Mouse (Mus musculus) midbrain, postnatal 0 days (tissue): ENCODE results near the gene Abl1. TPM values are rescaled to one million over a fixed set of nuclear protein-coding genes. Genes with fewer than 3 reads are reported as not detected.

Experiments used
- ATAC-seq: fragments of 200-750 bp; cut with Nextera tagmentation; 2 replicates; pipeline ENCODE4 v1.8.0; 2017; ENCODE audit warnings: moderate number of reproducible peaks, mild to moderate bottlenecking, moderate TSS enrichment, moderate library complexity; ENCODE audit not compliant: low FRiP score
- DNase-seq: peaks from one replicate; pipeline ENCODE4 v3.0.0-alpha.2; 2015; ENCODE audit warnings: low spot score
- H3K27ac ChIP-seq: fragments of 300-500 bp; sonication (generic); 2 replicates; pipeline ENCODE4 v1.5.1; 2014; ENCODE audit warnings: low read depth, mild to moderate bottlenecking, low read length, mixed read lengths
- H3K27me3 ChIP-seq: fragments of 300-500 bp; sonication (generic); 2 replicates; pipeline ENCODE4 v1.6.1; 2014; ENCODE audit warnings: low read length, control low read depth, mixed read lengths; ENCODE audit not compliant: insufficient read depth
- H3K36me3 ChIP-seq: fragments of 300-500 bp; sonication (generic); 2 replicates; pipeline ENCODE4 v1.6.1; 2014; ENCODE audit warnings: low read length, control low read depth, mixed read lengths; ENCODE audit not compliant: insufficient read depth
- H3K4me1 ChIP-seq: fragments of 300-500 bp; sonication (generic); 2 replicates; pipeline ENCODE4 v1.6.1; 2014; ENCODE audit warnings: mild to moderate bottlenecking, control low read depth, antibody characterized with exemption, low read length, mixed read lengths; ENCODE audit not compliant: insufficient read depth
- H3K4me2 ChIP-seq: fragments of 300-500 bp; sonication (generic); 2 replicates; pipeline ENCODE4 v1.6.1; 2014; ENCODE audit warnings: low read depth, mild to moderate bottlenecking, low read length, mixed read lengths; ENCODE audit not compliant: poor library complexity, severe bottlenecking
- H3K4me3 ChIP-seq: fragments of 300-500 bp; sonication (generic); 2 replicates; pipeline ENCODE4 v1.5.1; 2014; ENCODE audit warnings: low read depth, mild to moderate bottlenecking, low read length, moderate library complexity
- H3K9ac ChIP-seq: fragments of 300-500 bp; sonication (generic); replicated peaks from 2 replicates; pipeline ENCODE4 v1.6.1; 2014; ENCODE audit warnings: mild to moderate bottlenecking, low read length, moderate library complexity, mixed read lengths; ENCODE audit not compliant: poor library complexity, severe bottlenecking
- H3K9me3 ChIP-seq: fragments of 300-500 bp; sonication (generic); 2 replicates; pipeline ENCODE4 v1.6.1; 2016; ENCODE audit warnings: low read length, control low read depth
- CTCF ChIP-seq: IDR thresholded peaks from 2 replicates; pipeline ENCODE4 v1.5.1; 2016; ENCODE audit warnings: antibody characterized with exemption, mild to moderate bottlenecking
- WGBS: fragments of 180-500 bp; shearing (Covaris S2); extraction: QIAGEN DNeasy Blood & Tissue Kit; methylation state at CpG from one replicate; pipeline ENCODE4 v1.1.7; 2014; 5-methylcytosine and 5-hydroxymethylcytosine counted together
- polyA plus RNA-seq: library from polyadenylated mRNA; unstranded; fragments of >200 nt; fragmentation: Nextera tagmentation; extraction: Ambion mirVana; gene quantifications from 2 replicates; pipeline ENCODE4 v1.2.1, GENCODE M21; 2015
- total RNA-seq: library from RNA; depleted of rRNA; stranded (reverse); fragments of >200 nt; gene quantifications from 2 replicates; pipeline ENCODE4 v1.2.3, GENCODE M21; 2014

Abl1 gene
- total and polyA plus RNA-seq, 2 experiments from 2014 or later, result 13.1 to 50.1 TPM

DNA sequence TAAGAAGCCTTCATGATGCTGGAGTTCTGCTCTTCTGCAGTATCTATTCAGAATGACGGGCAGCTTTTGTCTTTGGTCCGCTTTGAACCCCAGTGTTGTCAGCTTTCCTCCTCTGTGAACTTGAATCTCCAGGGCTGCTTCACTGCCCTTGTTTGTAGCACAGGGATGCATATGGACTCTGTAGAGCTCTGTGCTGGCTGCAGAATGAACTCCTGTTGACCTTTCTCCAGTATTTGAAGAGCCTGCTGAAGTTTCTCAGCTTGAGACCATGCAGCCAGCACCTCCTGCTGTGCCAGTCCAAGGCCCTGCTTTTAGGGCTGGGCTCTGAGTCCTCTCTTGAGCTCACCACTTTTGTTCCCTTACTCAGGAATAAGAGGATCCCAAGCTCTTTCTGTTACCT is 74.7 kb downstream of the Abl1 start:
- WGBS, result 8% methylated on average over 2 of the region's 2 CpGs
- no peak overlapping the region for H3K4me2 ChIP-seq

DNA sequence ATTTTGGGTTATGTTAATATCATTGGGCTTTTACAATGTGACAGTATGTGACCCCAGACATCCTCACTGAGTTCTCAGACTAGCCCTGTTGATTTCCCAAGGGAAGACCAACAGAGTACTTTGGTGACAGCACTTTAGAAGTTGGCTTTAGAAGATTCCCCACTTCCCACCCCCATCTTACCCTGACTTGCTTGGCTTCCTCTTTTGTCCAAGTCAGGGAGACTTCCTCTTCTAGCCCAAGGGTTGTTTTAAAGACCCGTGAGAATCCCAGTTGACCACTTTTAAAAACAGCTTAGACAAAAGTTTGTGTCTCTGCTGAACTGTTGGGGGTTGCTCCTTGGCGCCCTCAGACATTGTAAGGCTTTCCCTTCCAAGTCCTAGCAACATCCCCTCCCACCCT is 75.1 kb downstream of the Abl1 start:
- Histone ChIP-seq H3K9me3 (no peaks in the 10 kb centered on the region), H3K4me1 (peaks cover 13% of the 10 kb centered on the region), H3K9ac (no peak overlapping the region), H3K27me3 (no peaks in the 10 kb centered on the region), H3K4me3 (no peak overlapping the region), H3K27ac (no peak overlapping the region), H3K4me2 (no peak overlapping the region), H3K36me3 (no peaks in the 10 kb centered on the region)
- DNase-seq (no peak), ATAC-seq (no peak)
- TF ChIP-seq CTCF, result no peak
- 18% methylated on average over 2 of the region's 2 CpGs for WGBS

More for the DNA sequence above, 74.7 kb downstream of the Abl1 start:
- Histone ChIP-seq H3K36me3 (no peaks in the 10 kb centered on the region), H3K27ac (no peak overlapping the region), H3K9me3 (no peaks in the 10 kb centered on the region), H3K27me3 (no peaks in the 10 kb centered on the region), H3K4me3 (no peak overlapping the region), H3K9ac (no peak overlapping the region), H3K4me1 (peaks cover 13% of the 10 kb centered on the region)
- DNase-seq (no peak), ATAC-seq (no peak)
- no peak for TF ChIP-seq CTCF

DNA sequence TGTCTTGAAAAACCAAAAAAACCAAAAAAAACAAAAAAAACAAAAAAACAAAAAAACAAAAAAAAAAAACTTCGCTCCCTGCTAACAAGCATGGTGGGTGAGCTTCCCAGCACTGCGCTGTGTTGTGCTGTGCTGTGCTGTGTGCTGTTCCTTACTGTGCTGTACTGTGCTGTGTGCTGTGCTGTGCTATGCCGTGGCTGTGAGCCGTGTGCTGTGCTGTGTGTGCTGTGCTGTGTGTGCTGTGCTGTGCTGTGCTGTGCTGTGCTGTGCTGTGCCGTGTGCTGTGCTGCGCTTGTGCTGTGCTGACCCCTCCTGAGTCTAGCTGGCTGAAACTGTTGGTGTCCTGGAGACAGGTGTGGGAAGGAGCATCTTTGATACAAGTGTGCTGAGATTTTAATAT is 78.9 kb downstream of the Abl1 start:
- no peaks in the 10 kb centered on the region for H3K27me3 ChIP-seq
- H3K4me1 ChIP-seq, result peaks cover 14% of the 10 kb centered on the region
- no peak overlapping the region for H3K4me3 ChIP-seq
- TF ChIP-seq CTCF, result no peak
- H3K9me3 ChIP-seq, result no peaks in the 10 kb centered on the region
- DNase-seq, result no peak
- no peaks in the 10 kb centered on the region for H3K36me3 ChIP-seq
- no peak overlapping the region for H3K9ac ChIP-seq
- 96% methylated on average over 6 of the region's 6 CpGs for WGBS
- H3K4me2 ChIP-seq, result no peak overlapping the region
- ATAC-seq, result no peak
- H3K27ac ChIP-seq, result no peak overlapping the region

- Histone ChIP-seq H3K4me3 (no peak overlapping the region), H3K4me1 (peaks cover 14% of the 10 kb centered on the region), H3K4me2 (no peak overlapping the region), H3K9me3 (no peaks in the 10 kb centered on the region), H3K27ac (no peak overlapping the region), H3K9ac (no peak overlapping the region), H3K36me3 (no peaks in the 10 kb centered on the region), H3K27me3 (no peaks in the 10 kb centered on the region)
- no peak for TF ChIP-seq CTCF
- 73% methylated on average over 4 of the region's 4 CpGs for WGBS
- no peak for DNase-seq
- ATAC-seq, result no peak
Observed at GRCm38 (mm10) chr2:31767815-31768214, 79.6 kb downstream of the Abl1 start.

DNA sequence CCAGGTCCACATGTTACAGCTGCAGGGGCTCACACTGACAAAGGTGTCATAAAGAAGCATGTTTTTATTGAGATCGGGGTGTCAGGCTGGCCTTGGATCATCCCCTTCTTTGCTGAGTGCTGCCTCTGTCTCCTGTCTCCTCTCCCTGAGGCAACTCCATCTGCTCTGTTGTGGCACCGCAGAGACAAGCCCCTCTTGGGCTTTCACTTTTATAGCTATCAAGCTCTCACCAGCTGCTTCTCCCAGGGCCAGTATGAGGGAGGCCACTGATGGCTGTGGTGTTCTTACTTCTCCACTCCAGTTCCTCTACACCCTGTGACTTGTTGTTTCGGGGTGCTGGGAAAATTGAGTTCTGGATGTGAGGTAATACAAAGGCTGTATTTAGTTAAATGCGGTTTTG is 80.9 kb downstream of the Abl1 start:
- Histone ChIP-seq H3K4me1 (peaks cover 10% of the 10 kb centered on the region; the same call in 1 of the 2 replicates), H3K4me3 (no peak overlapping the region), H3K27ac (peak overlapping the region; percentile 21; the same call in 1 of the 2 replicates), H3K9ac (no peak overlapping the region), H3K4me2 (no peak overlapping the region), H3K27me3 (no peaks in the 10 kb centered on the region), H3K36me3 (no peaks in the 10 kb centered on the region), H3K9me3 (no peaks in the 10 kb centered on the region)
- WGBS, result 57% methylated on average over 4 of the region's 4 CpGs
- ATAC-seq (no peak), DNase-seq (no peak)
- no peak for TF ChIP-seq CTCF

GRCm38 (mm10) chr2:31769631-31770111 is 81.5 kb downstream of the Abl1 start:
- Histone ChIP-seq H3K27ac (peak overlapping the region; percentile 21; the same call in 1 of the 2 replicates), H3K4me1 (peaks cover 10% of the 10 kb centered on the region; the same call in 1 of the 2 replicates), H3K9ac (no peak overlapping the region), H3K4me2 (no peak overlapping the region), H3K9me3 (no peaks in the 10 kb centered on the region), H3K4me3 (no peak overlapping the region), H3K27me3 (no peaks in the 10 kb centered on the region), H3K36me3 (no peaks in the 10 kb centered on the region)
- TF ChIP-seq CTCF, result no peak
- 35% methylated on average over 6 of the region's 6 CpGs for WGBS
- ATAC-seq (no peak), DNase-seq (no peak)
